Mouse (Mus musculus) midbrain, postnatal 0 days (tissue): ENCODE results near the gene Krtap7-1. TPM values are rescaled to one million over a fixed set of nuclear protein-coding genes. Genes with fewer than 3 reads are reported as not detected.

Source experiments
- ATAC-seq: fragments of 200-750 bp; cut with Nextera tagmentation; 2 replicates; pipeline ENCODE4 v1.8.0; 2017; ENCODE audit warnings: moderate number of reproducible peaks, mild to moderate bottlenecking, moderate TSS enrichment, moderate library complexity; ENCODE audit not compliant: low FRiP score
- DNase-seq: peaks from one replicate; pipeline ENCODE4 v3.0.0-alpha.2; 2015; ENCODE audit warnings: low spot score
- H3K27ac ChIP-seq: fragments of 300-500 bp; sonication (generic); 2 replicates; pipeline ENCODE4 v1.5.1; 2014; ENCODE audit warnings: low read depth, mild to moderate bottlenecking, low read length, mixed read lengths
- H3K27me3 ChIP-seq: fragments of 300-500 bp; sonication (generic); 2 replicates; pipeline ENCODE4 v1.6.1; 2014; ENCODE audit warnings: low read length, control low read depth, mixed read lengths; ENCODE audit not compliant: insufficient read depth
- H3K36me3 ChIP-seq: fragments of 300-500 bp; sonication (generic); 2 replicates; pipeline ENCODE4 v1.6.1; 2014; ENCODE audit warnings: low read length, control low read depth, mixed read lengths; ENCODE audit not compliant: insufficient read depth
- H3K4me1 ChIP-seq: fragments of 300-500 bp; sonication (generic); 2 replicates; pipeline ENCODE4 v1.6.1; 2014; ENCODE audit warnings: mild to moderate bottlenecking, control low read depth, antibody characterized with exemption, low read length, mixed read lengths; ENCODE audit not compliant: insufficient read depth
- H3K4me2 ChIP-seq: fragments of 300-500 bp; sonication (generic); 2 replicates; pipeline ENCODE4 v1.6.1; 2014; ENCODE audit warnings: low read depth, mild to moderate bottlenecking, low read length, mixed read lengths; ENCODE audit not compliant: poor library complexity, severe bottlenecking
- H3K4me3 ChIP-seq: fragments of 300-500 bp; sonication (generic); 2 replicates; pipeline ENCODE4 v1.5.1; 2014; ENCODE audit warnings: low read depth, mild to moderate bottlenecking, low read length, moderate library complexity
- H3K9ac ChIP-seq: fragments of 300-500 bp; sonication (generic); replicated peaks from 2 replicates; pipeline ENCODE4 v1.6.1; 2014; ENCODE audit warnings: mild to moderate bottlenecking, low read length, moderate library complexity, mixed read lengths; ENCODE audit not compliant: poor library complexity, severe bottlenecking
- H3K9me3 ChIP-seq: fragments of 300-500 bp; sonication (generic); 2 replicates; pipeline ENCODE4 v1.6.1; 2016; ENCODE audit warnings: low read length, control low read depth
- CTCF ChIP-seq: IDR thresholded peaks from 2 replicates; pipeline ENCODE4 v1.5.1; 2016; ENCODE audit warnings: antibody characterized with exemption, mild to moderate bottlenecking
- WGBS: fragments of 180-500 bp; shearing (Covaris S2); extraction: QIAGEN DNeasy Blood & Tissue Kit; methylation state at CpG from one replicate; pipeline ENCODE4 v1.1.7; 2014; 5-methylcytosine and 5-hydroxymethylcytosine counted together
- polyA plus RNA-seq: library from polyadenylated mRNA; unstranded; fragments of >200 nt; fragmentation: Nextera tagmentation; extraction: Ambion mirVana; gene quantifications from 2 replicates; pipeline ENCODE4 v1.2.1, GENCODE M21; 2015
- total RNA-seq: library from RNA; depleted of rRNA; stranded (reverse); fragments of >200 nt; gene quantifications from 2 replicates; pipeline ENCODE4 v1.2.3, GENCODE M21; 2014

Krtap7-1 gene
- total and polyA plus RNA-seq, 2 experiments from 2014 or later = not detected

GRCm38 (mm10) chr16:89503571-89503970, 4.6 kb downstream of the Krtap7-1 start:
- no peak overlapping the region for H3K9ac ChIP-seq
- 92% methylated on average over 2 of the region's 2 CpGs for WGBS
- no peaks in the 10 kb centered on the region for H3K9me3 ChIP-seq
- no peak for ATAC-seq
- H3K36me3 ChIP-seq = no peaks in the 10 kb centered on the region
- H3K27me3 ChIP-seq = no peaks in the 10 kb centered on the region
- H3K4me1 ChIP-seq = no peaks in the 10 kb centered on the region
- no peak for TF ChIP-seq CTCF
- no peak overlapping the region for H3K4me3 ChIP-seq
- no peak overlapping the region for H3K4me2 ChIP-seq
- H3K27ac ChIP-seq = no peak overlapping the region
- no peak for DNase-seq

- H3K9me3 ChIP-seq = no peaks in the 10 kb centered on the region
- no peak overlapping the region for H3K4me3 ChIP-seq
- no peaks in the 10 kb centered on the region for H3K27me3 ChIP-seq
- no peak for DNase-seq
- H3K36me3 ChIP-seq = no peaks in the 10 kb centered on the region
- no peak overlapping the region for H3K9ac ChIP-seq
- no peak for ATAC-seq
- WGBS = 90% methylated on average over 5 of the region's 5 CpGs
- H3K4me2 ChIP-seq = no peak overlapping the region
- TF ChIP-seq CTCF = no peak
- H3K27ac ChIP-seq = no peak overlapping the region
- no peaks in the 10 kb centered on the region for H3K4me1 ChIP-seq
These were observed 6.3 kb downstream of the Krtap7-1 start for GRCm38 (mm10) chr16:89501870-89502269.

GRCm38 (mm10) chr16:89497002-89497401, 11.1 kb downstream of the Krtap7-1 start:
- H3K9ac ChIP-seq = no peak overlapping the region
- no peaks in the 10 kb centered on the region for H3K4me1 ChIP-seq
- H3K9me3 ChIP-seq = no peaks in the 10 kb centered on the region
- no peak for TF ChIP-seq CTCF
- H3K27ac ChIP-seq = no peak overlapping the region
- no peaks in the 10 kb centered on the region for H3K36me3 ChIP-seq
- WGBS = 89% methylated on average over 5 of the region's 5 CpGs
- no peak overlapping the region for H3K4me3 ChIP-seq
- DNase-seq (no peak), ATAC-seq (no peak)
- H3K27me3 ChIP-seq = no peaks in the 10 kb centered on the region
- H3K4me2 ChIP-seq = no peak overlapping the region

GRCm38 (mm10) chr16:89495394-89496153, 12.5 kb downstream of the Krtap7-1 start:
- Histone ChIP-seq H3K36me3 (no peaks in the 10 kb centered on the region), H3K9me3 (no peaks in the 10 kb centered on the region), H3K9ac (no peak overlapping the region), H3K27ac (no peak overlapping the region), H3K4me1 (no peaks in the 10 kb centered on the region), H3K4me3 (no peak overlapping the region), H3K27me3 (no peaks in the 10 kb centered on the region), H3K4me2 (no peak overlapping the region)
- ATAC-seq (no peak), DNase-seq (no peak)
- 74% methylated on average over 7 of the region's 7 CpGs for WGBS
- TF ChIP-seq CTCF = no peak

- TF ChIP-seq CTCF = no peak
- no peaks in the 10 kb centered on the region for H3K27me3 ChIP-seq
- DNase-seq (no peak), ATAC-seq (no peak)
- no peak within 1 kb of the TSS for H3K4me2 ChIP-seq
- no peak within 1 kb of the TSS for H3K9ac ChIP-seq
- H3K36me3 ChIP-seq = no peaks in the 10 kb centered on the region
- H3K4me3 ChIP-seq = no peak within 1 kb of the TSS
- no peak within 1 kb of the TSS for H3K27ac ChIP-seq
- WGBS = 89% methylated on average over 7 of the region's 7 CpGs
- no peaks in the 10 kb centered on the region for H3K9me3 ChIP-seq
- H3K4me1 ChIP-seq = no peaks in the 10 kb centered on the region
These were observed 20.3 kb downstream of the Krtap7-1 start, which contains the start of gene Krtap8-1 for GRCm38 (mm10) chr16:89487852-89488251. TSS of gene Krtap8-1 (minus strand) at chr16:89487952.

- DNase-seq (no peak), ATAC-seq (no peak; the same call in 1 of the 2 replicates)
- TF ChIP-seq CTCF = no peak
- no peaks in the 10 kb centered on the region for H3K4me1 ChIP-seq
- no peak overlapping the region for H3K27ac ChIP-seq
- H3K36me3 ChIP-seq = no peaks in the 10 kb centered on the region
- H3K27me3 ChIP-seq = no peaks in the 10 kb centered on the region
- H3K4me2 ChIP-seq = no peak overlapping the region
- H3K4me3 ChIP-seq = no peak overlapping the region
- WGBS = 93% methylated on average over 12 of the region's 12 CpGs
- H3K9me3 ChIP-seq = no peaks in the 10 kb centered on the region
- no peak overlapping the region for H3K9ac ChIP-seq
These were observed 30.3 kb downstream of the Krtap7-1 start for GRCm38 (mm10) chr16:89477679-89478314.
